Mouse (Mus musculus): ENCODE data around the gene Gcnt7. TPM values are rescaled to one million over a fixed set of nuclear protein-coding genes. Genes with fewer than 3 reads are reported as not detected.

Gcnt7 gene
- not detected in 2 replicates for polyA plus RNA-seq (2012; rRNA removed)

DNA sequence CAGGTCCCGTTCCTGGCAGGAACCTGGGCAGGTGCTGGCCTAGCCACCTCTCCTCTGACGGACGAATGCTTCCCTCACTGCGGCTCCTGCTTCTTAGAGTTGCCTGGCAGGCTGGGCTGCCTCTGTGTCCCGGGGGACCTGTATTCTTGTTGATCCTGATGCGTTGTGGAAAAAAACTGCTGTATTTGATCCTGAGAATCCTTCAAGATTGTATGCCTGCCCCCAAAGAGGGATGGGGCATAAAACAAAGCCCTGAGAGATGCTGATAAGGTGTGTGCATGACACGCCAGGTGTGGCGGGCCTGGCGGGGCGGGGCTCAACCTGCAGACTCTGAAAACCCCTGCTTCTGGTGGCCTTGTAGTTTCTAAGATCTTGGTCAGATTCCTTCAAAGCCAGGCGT is at the start of gene Gcnt7:
Gene Gcnt7 (minus strand): TSS at position 101 of the 400 bp plus-strand sequence.

DNA sequence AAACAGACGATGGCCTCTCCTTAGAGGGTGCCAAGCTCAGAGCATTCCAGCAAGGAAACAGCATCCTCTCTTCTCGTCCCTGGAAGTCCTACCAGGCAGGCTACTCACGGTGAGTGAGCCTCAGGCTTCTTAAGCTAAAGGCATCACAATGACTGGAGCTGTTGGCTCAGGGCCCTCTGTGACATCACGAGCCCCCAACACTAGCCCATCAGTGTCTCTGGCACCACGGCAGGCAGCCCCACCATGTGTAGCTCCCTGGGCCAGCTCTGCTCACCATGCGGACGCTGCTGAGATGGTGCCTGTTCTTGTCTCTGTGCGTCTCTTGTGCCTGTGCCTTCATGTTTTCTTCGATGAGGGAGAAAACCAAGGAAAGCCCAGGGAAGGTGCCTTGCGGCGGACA is 13.9 kb upstream of the Gcnt7 start, which contains the start of gene Fam209:
Gene Fam209 (plus strand): TSS at position 203 of the 400 bp plus-strand sequence.

DNA sequence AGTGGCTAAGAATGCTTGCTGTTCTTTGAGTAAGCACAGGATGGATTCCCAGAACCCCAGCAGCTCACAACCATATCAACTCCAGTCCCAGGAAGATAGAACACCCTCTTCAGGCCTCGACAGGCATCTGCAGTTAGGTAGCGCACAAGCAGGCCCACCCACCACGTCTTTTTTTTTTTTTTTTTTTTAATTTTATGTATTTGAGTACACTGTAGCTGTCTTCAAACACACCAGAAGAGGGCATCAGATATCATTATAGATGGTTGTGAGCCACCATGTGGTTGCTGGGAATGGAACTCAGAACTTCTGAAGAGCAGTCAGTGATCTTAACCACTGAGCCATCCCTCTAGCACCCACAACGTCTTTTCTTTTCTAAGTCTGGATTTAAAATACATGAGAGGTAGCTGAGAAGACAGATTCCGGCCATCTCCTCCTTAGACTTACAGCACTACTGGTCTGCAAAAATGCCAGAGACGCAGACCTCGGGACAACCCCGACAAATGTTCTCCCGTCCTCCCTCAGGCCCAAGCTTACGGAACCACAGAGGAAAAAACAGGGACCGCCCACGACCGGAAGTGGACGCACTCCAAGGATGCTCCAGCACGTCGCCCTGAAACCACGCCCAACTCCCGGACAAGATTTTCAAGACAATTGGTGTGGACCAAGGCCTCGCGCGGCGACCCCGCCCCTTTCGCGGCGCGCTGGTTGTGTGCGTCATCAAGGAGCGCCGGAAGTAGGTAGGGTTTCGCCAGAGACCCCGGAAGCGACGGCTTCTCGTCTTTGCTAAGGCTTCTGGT is 18.4 kb downstream of the Gcnt7 start, which contains the start of gene Rtf2:
Gene Rtf2 (plus strand): TSS at position 714 of the 797 bp plus-strand sequence.

Other genes starting within 250 kb of the Gcnt7 start
- gene Mc3r, start 210.1 kb downstream of the Gcnt7 start, polyA plus RNA-seq (2012; rRNA removed): not detected in 2 replicates
- 19.1 and 22.1 TPM in 2 replicates for gene Fam210b, start 113.0 kb downstream of the Gcnt7 start, polyA plus RNA-seq (2012; rRNA removed)
- 9.4 and 15.1 TPM in 2 replicates for gene Aurka, start 88.1 kb downstream of the Gcnt7 start, polyA plus RNA-seq (2012; rRNA removed)
- gene Cstf1, start 87.9 kb downstream of the Gcnt7 start, polyA plus RNA-seq (2012; rRNA removed): 49.2 and 58.7 TPM in 2 replicates
- 0.38 and 0.39 TPM in 2 replicates for gene Cass4, start 64.8 kb downstream of the Gcnt7 start, polyA plus RNA-seq (2012; rRNA removed)
- 37.0 and 43.0 TPM in 2 replicates for gene Rtf2, start 18.0 kb downstream of the Gcnt7 start, polyA plus RNA-seq (2012; rRNA removed)
- 0.26 TPM in 1 of 2 replicates, not detected in the other for gene Fam209, start 13.9 kb upstream of the Gcnt7 start, polyA plus RNA-seq (2012; rRNA removed)
- 1.6 TPM in 2 replicates for gene Tfap2c, start 91.0 kb upstream of the Gcnt7 start, polyA plus RNA-seq (2012; rRNA removed)